Mouse (Mus musculus) liver, embryonic 14.5 days (tissue): ENCODE measurements around the gene Ppp1r16b. TPM values are rescaled to one million over a fixed set of nuclear protein-coding genes. Genes with fewer than 3 reads are reported as not detected.

Experiments
- ATAC-seq: fragments of 200-750 bp; cut with Nextera tagmentation; 2 replicates; pipeline ENCODE4 v1.8.0; 2017; ENCODE audit warnings: moderate number of reproducible peaks, mild to moderate bottlenecking, moderate library complexity; ENCODE audit not compliant: insufficient read depth
- DNase-seq, 3 experiments: peaks; one replicate each; pipeline ENCODE4 v3.0.0-alpha.2; 2012 to 2013; ENCODE audit warnings: low read depth in 3 of 3, low spot score in 3 of 3
- H3K27ac ChIP-seq: fragments of 300-500 bp; sonication (generic); 2 replicates; pipeline ENCODE4 v1.5.1; 2014; ENCODE audit warnings: moderate library complexity, mild to moderate bottlenecking, control low read depth, inconsistent platforms
- H3K27me3 ChIP-seq: fragments of 300-500 bp; sonication (generic); 2 replicates; pipeline ENCODE4 v1.6.1; 2014; ENCODE audit warnings: mild to moderate bottlenecking, low read length, moderate library complexity; ENCODE audit not compliant: control insufficient read depth, insufficient read depth
- H3K36me3 ChIP-seq: fragments of 300-500 bp; sonication (generic); replicated peaks from 2 replicates; pipeline ENCODE4 v1.6.1; 2014; ENCODE audit warnings: low read depth; ENCODE audit not compliant: control insufficient read depth, insufficient read depth
- H3K4me1 ChIP-seq, 2 experiments: fragments of 200-500 bp in 1 of 2; fragments of 300-500 bp in 1 of 2; sonication (generic) in 1 of 2; replicated peaks; 2 replicates each; pipeline ENCODE4 v1.6.1; 2012 to 2014; ENCODE audit warnings: antibody characterized with exemption in 1 of 2, inconsistent platforms in 1 of 2, low read length in 1 of 2; ENCODE audit not compliant: control insufficient read depth in 2 of 2, insufficient read depth in 2 of 2
- H3K4me2 ChIP-seq: fragments of 300-500 bp; sonication (generic); 2 replicates; pipeline ENCODE4 v1.6.1; 2014; ENCODE audit warnings: low read depth, mild to moderate bottlenecking, control low read depth, moderate library complexity
- H3K4me3 ChIP-seq, 2 experiments: fragments of 200-500 bp in 1 of 2; fragments of 300-500 bp in 1 of 2; sonication (generic) in 1 of 2; 2 replicates each; pipeline ENCODE4 v1.5.1; 2012 to 2014; ENCODE audit warnings: low read depth in 2 of 2, low read length in 2 of 2, mild to moderate bottlenecking in 2 of 2, control low read depth in 1 of 2, inconsistent platforms in 1 of 2, moderate library complexity in 1 of 2; ENCODE audit not compliant: insufficient read depth in 1 of 2
- H3K9ac ChIP-seq: fragments of 300-500 bp; sonication (generic); replicated peaks from 2 replicates; pipeline ENCODE4 v1.6.1; 2014; ENCODE audit warnings: mild to moderate bottlenecking, control low read depth, moderate library complexity
- H3K9me3 ChIP-seq: fragments of 300-500 bp; sonication (generic); 2 replicates; pipeline ENCODE4 v1.6.1; 2016; ENCODE audit warnings: low read length, mixed read lengths; ENCODE audit not compliant: control insufficient read depth
- CTCF ChIP-seq: IDR thresholded peaks from 2 replicates; pipeline ENCODE4 v1.5.1; 2016; ENCODE audit warnings: antibody characterized with exemption, low read depth, control low read depth
- EP300 ChIP-seq: IDR thresholded peaks from 2 replicates; pipeline ENCODE4 v1.6.1; 2016; ENCODE audit warnings: antibody characterized with exemption, low read depth
- WGBS: fragments of 180-500 bp; shearing (Covaris S2); extraction: QIAGEN DNeasy Blood & Tissue Kit; methylation state at CpG from one replicate; pipeline ENCODE4 v1.1.7; 2014; ENCODE audit not compliant: insufficient replicate concordance; 5-methylcytosine and 5-hydroxymethylcytosine counted together
- polyA plus RNA-seq, 2 experiments: library from polyadenylated mRNA; depleted of rRNA in 1 of 2; stranded (reverse) in 1 of 2; unstranded in 1 of 2; fragments of >200 nt; fragmentation: Nextera tagmentation in 1 of 2; extraction: Ambion mirVana in 1 of 2; gene quantifications; 2 replicates each; pipeline versions ENCODE4 v1.2.1 to v1.2.3; 2012 to 2014

Ppp1r16b gene
- polyA plus RNA-seq, 2 experiments: 0.30 to 0.74 TPM

DNA sequence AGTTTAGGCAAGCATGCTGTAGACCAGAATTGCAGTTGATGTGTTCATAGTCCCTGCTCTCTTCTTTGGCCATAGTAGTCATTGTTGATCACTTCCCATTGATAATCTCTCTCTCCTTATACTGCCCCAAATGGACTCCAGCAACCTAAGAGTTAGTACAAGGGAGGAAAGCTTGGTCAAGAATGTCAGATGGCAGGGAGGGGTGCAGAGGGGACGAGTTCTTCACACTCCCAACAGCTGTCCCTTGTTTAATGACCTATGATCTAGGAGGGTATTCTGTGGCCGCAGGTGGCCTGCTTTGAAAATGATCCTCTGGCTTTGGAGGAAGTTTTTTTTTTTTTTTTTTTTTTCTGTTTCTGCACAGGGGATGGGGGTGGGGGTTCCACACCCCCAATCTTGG, 21.2 kb downstream of the Ppp1r16b start:
- 44% methylated on average over 2 of the region's 2 CpGs for WGBS

DNA sequence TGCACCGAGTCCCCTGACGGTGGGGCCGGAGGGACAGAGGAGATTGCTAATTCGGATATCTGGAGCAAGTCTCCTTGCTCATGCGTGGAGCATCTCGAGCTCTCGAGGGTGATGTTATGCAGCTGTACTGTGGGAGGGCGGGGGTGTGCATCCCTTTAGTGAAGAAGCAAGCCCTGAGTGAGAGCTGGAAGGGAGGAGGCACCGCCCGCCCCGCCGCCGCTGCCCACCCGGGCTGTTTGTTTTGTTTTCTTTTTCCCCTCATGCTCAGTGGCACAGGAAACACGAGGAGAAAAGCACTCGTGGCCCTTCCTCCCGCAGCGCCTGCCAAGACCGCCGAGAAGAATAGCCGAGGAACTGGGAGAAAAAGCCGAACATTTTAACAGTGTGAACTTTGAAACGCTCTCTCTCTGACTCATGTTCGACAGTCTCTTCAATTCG, 22.6 kb downstream of the Ppp1r16b start:
- H3K36me3 ChIP-seq: no peaks in the 10 kb centered on the region
- H3K4me1 ChIP-seq: no peaks in the 10 kb centered on the region
- no peak overlapping the region for H3K4me2 ChIP-seq
- 28% methylated on average over 25 of the region's 25 CpGs for whole genome bisulfite sequencing
- H3K9me3 ChIP-seq: no peaks in the 10 kb centered on the region
- no peak overlapping the region for H3K9ac ChIP-seq
- H3K27ac ChIP-seq: no peak overlapping the region
- no peak for ATAC-seq
- H3K4me3 ChIP-seq: no peak overlapping the region
- DNase-seq: no peak
- TF ChIP-seq CTCF (no peak), EP300 (no peak)
- no peaks in the 10 kb centered on the region for H3K27me3 ChIP-seq

More for the DNA sequence above, 21.2 kb downstream of the Ppp1r16b start:
- no peaks in the 10 kb centered on the region for H3K4me1 ChIP-seq
- H3K9me3 ChIP-seq: no peaks in the 10 kb centered on the region
- TF ChIP-seq CTCF (no peak), EP300 (no peak)
- H3K27me3 ChIP-seq: no peaks in the 10 kb centered on the region
- no peak overlapping the region for H3K27ac ChIP-seq
- H3K4me2 ChIP-seq: no peak overlapping the region
- H3K4me3 ChIP-seq: no peak overlapping the region
- H3K36me3 ChIP-seq: no peaks in the 10 kb centered on the region
- ATAC-seq: no peak
- no peak for DNase-seq
- no peak overlapping the region for H3K9ac ChIP-seq

DNA sequence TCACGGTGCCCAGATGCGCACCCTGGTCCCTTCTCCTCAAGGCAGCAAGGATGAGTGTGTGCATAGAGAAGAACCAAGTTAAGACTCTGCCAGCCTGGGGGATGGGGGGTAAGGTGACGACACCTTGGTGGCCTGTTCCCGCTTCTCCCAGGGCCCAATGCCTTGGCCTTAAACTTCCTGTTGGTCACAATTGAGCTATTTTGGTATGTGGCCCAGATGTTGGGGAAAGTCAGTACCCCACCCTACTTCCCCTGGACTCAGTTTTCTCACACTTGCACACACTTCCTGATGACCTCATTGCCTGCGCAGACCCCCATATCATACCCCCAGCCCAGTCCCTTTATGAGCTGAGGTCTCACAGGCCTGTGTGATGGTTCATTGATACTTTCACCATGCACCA, 23.9 kb downstream of the Ppp1r16b start:
- Histone ChIP-seq H3K9ac (no peak overlapping the region), H3K4me1 (no peaks in the 10 kb centered on the region), H3K4me2 (no peak overlapping the region), H3K4me3 (no peak overlapping the region), H3K9me3 (no peaks in the 10 kb centered on the region), H3K27ac (no peak overlapping the region), H3K27me3 (no peaks in the 10 kb centered on the region), H3K36me3 (no peaks in the 10 kb centered on the region)
- TF ChIP-seq CTCF: no peak
- TF ChIP-seq EP300: no peak
- ATAC-seq (no peak), DNase-seq (no peak)
- 47% methylated on average over 5 of the region's 5 CpGs for WGBS

DNA sequence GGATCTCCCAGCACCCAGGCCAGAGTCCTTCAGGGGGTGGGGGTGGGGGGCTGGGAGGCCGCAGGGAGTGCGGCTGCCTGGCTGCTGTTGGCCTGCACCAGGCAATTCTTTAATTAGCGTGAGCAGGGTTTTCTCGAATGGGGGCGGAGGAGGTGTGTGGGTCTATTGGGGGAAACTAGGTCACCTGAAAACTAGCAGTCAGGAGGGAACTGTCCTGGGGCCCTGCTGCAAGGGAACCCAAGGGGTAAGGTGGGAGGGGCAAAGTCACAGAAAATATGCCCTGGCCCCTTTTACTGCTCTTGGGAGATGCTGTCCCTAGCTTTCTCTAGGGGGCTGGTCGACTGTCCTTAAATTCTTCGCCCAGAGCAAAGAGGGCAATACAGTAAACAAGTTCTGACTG, 24.4 kb downstream of the Ppp1r16b start:
- no peaks in the 10 kb centered on the region for H3K27me3 ChIP-seq
- TF ChIP-seq CTCF (no peak), EP300 (no peak)
- WGBS: 47% methylated on average over 7 of the region's 7 CpGs

DNA sequence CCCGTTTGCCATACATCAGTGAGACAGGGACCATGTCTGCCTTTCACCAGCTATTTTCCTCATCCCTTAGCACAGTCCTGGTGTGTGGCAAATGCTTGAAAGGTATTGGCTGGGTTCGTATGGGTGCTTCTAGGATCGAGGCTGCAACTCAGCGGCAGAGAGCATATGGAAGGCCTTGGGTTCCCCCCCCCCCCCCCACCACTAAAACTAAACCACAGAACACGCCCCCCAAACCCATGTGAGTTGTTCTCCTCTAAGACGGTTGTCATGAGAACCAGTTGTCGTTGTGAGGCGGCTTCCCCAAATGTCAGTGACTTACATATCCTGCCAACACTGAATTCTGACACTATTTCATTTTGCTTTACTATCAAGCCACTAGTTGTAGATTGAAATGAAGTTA, 24.9 kb downstream of the Ppp1r16b start:
- H3K36me3 ChIP-seq: no peaks in the 10 kb centered on the region
- H3K4me1 ChIP-seq: no peaks in the 10 kb centered on the region
- H3K9ac ChIP-seq: no peak overlapping the region
- H3K27me3 ChIP-seq: no peaks in the 10 kb centered on the region
- no peak overlapping the region for H3K4me3 ChIP-seq
- no peak overlapping the region for H3K4me2 ChIP-seq
- no peak for TF ChIP-seq EP300
- TF ChIP-seq CTCF: no peak
- H3K27ac ChIP-seq: no peak overlapping the region
- ATAC-seq (no peak), DNase-seq (no peak)
- WGBS: 15% methylated on average over 8 of the region's 8 CpGs
- no peaks in the 10 kb centered on the region for H3K9me3 ChIP-seq

More for the DNA sequence above, 24.4 kb downstream of the Ppp1r16b start:
- no peak overlapping the region for H3K27ac ChIP-seq
- ATAC-seq (no peak), DNase-seq (no peak)
- H3K36me3 ChIP-seq: no peaks in the 10 kb centered on the region
- H3K9ac ChIP-seq: no peak overlapping the region
- H3K9me3 ChIP-seq: no peaks in the 10 kb centered on the region
- no peak overlapping the region for H3K4me3 ChIP-seq
- H3K4me2 ChIP-seq: no peak overlapping the region
- no peaks in the 10 kb centered on the region for H3K4me1 ChIP-seq
